Mouse (Mus musculus): ENCODE data around the gene Prrxl1. TPM values are rescaled to one million over a fixed set of nuclear protein-coding genes. Genes with fewer than 3 reads are reported as not detected.

The Prrxl1 gene
- polyA plus RNA-seq, 1 experiment from 2014 or later: 0.22 TPM

- 84% methylated on average over 6 of the region's 6 CpGs for WGBS
- no peak for ATAC-seq
- Histone ChIP-seq H3K36me3 (ENCODE audit: poor library complexity, severe bottlenecking) (no peaks in the 10 kb centered on the region), H3K27me3 (no peaks in the 10 kb centered on the region), H3K9me3 (replicated peaks) (no peaks in the 10 kb centered on the region), H3K9ac (no peak overlapping the region), H3K4me1 (no peaks in the 10 kb centered on the region; the same call in 1 of the 2 replicates), H3K4me2 (no peak overlapping the region), H3K4me3 (no peak overlapping the region), H3K27ac (no peak overlapping the region)
These were observed 33.8 kb downstream of the Prrxl1 start for GRCm38 (mm10) chr14:32632908-32633600.

- Histone ChIP-seq H3K27ac (no peak overlapping the region), H3K9me3 (replicated peaks) (no peaks in the 10 kb centered on the region), H3K36me3 (ENCODE audit: poor library complexity, severe bottlenecking) (no peaks in the 10 kb centered on the region), H3K4me3 (no peak overlapping the region), H3K4me1 (no peaks in the 10 kb centered on the region; the same call in 1 of the 2 replicates), H3K4me2 (no peak overlapping the region), H3K9ac (no peak overlapping the region), H3K27me3 (no peaks in the 10 kb centered on the region)
- WGBS: 45% methylated on average over 11 of the region's 11 CpGs
- no peak for ATAC-seq
These were observed 34.9 kb downstream of the Prrxl1 start for GRCm38 (mm10) chr14:32634015-32634682.

- no peaks in the 10 kb centered on the region for H3K27me3 ChIP-seq
- H3K27ac ChIP-seq: no peak overlapping the region
- H3K4me1 ChIP-seq: no peaks in the 10 kb centered on the region; the same call in 1 of the 2 replicates
- no peaks in the 10 kb centered on the region for H3K9me3 ChIP-seq (replicated peaks)
- no peaks in the 10 kb centered on the region for H3K36me3 ChIP-seq (ENCODE audit: poor library complexity, severe bottlenecking)
- no peak overlapping the region for H3K4me2 ChIP-seq
- WGBS: 84% methylated on average over 2 of the region's 2 CpGs
- no peak overlapping the region for H3K4me3 ChIP-seq
- H3K9ac ChIP-seq: no peak overlapping the region
- no peak for ATAC-seq
These were observed 39.3 kb downstream of the Prrxl1 start for GRCm38 (mm10) chr14:32638485-32638884.

- Histone ChIP-seq H3K9ac (no peak overlapping the region), H3K36me3 (ENCODE audit: poor library complexity, severe bottlenecking) (no peaks in the 10 kb centered on the region), H3K27me3 (no peaks in the 10 kb centered on the region), H3K4me2 (no peak overlapping the region), H3K9me3 (replicated peaks) (no peaks in the 10 kb centered on the region), H3K4me1 (no peaks in the 10 kb centered on the region), H3K27ac (no peak overlapping the region), H3K4me3 (no peak overlapping the region)
- 83% methylated on average over 9 of the region's 9 CpGs for WGBS
- ATAC-seq: no peak
These were observed 60.6 kb downstream of the Prrxl1 start for GRCm38 (mm10) chr14:32659781-32660180.

GRCm38 (mm10) chr14:32663099-32663498 is 63.9 kb downstream of the Prrxl1 start:
- Histone ChIP-seq H3K9ac (no peak overlapping the region), H3K27me3 (no peaks in the 10 kb centered on the region), H3K27ac (no peak overlapping the region), H3K4me3 (no peak overlapping the region), H3K36me3 (ENCODE audit: poor library complexity, severe bottlenecking) (no peaks in the 10 kb centered on the region), H3K4me2 (no peak overlapping the region), H3K4me1 (no peaks in the 10 kb centered on the region), H3K9me3 (replicated peaks) (no peaks in the 10 kb centered on the region)
- ATAC-seq: no peak
- 83% methylated on average over 6 of the region's 6 CpGs for WGBS

GRCm38 (mm10) chr14:32673178-32673577 is 74.0 kb downstream of the Prrxl1 start:
- no peak for ATAC-seq
- H3K9ac ChIP-seq: no peak overlapping the region

GRCm38 (mm10) chr14:32678565-32678964 is 79.4 kb downstream of the Prrxl1 start:
- Histone ChIP-seq H3K4me1 (peaks cover 13% of the 10 kb centered on the region), H3K9ac (no peak overlapping the region), H3K4me2 (no peak overlapping the region), H3K4me3 (no peak overlapping the region), H3K27me3 (no peaks in the 10 kb centered on the region), H3K36me3 (ENCODE audit: poor library complexity, severe bottlenecking) (no peaks in the 10 kb centered on the region), H3K9me3 (replicated peaks) (no peaks in the 10 kb centered on the region), H3K27ac (no peak overlapping the region)
- 73% methylated on average over 3 of the region's 3 CpGs for WGBS
- ATAC-seq: no peak

More at GRCm38 (mm10) chr14:32673178-32673577, 74.0 kb downstream of the Prrxl1 start:
- Histone ChIP-seq H3K27me3 (no peaks in the 10 kb centered on the region), H3K27ac (no peak overlapping the region), H3K4me2 (no peak overlapping the region), H3K4me1 (no peaks in the 10 kb centered on the region), H3K4me3 (no peak overlapping the region), H3K36me3 (ENCODE audit: poor library complexity, severe bottlenecking) (no peaks in the 10 kb centered on the region), H3K9me3 (replicated peaks) (no peaks in the 10 kb centered on the region)
- WGBS: 62% methylated on average over 3 of the region's 3 CpGs

GRCm38 (mm10) chr14:32681603-32682002 is 82.4 kb downstream of the Prrxl1 start:
- Histone ChIP-seq H3K4me1 (peaks cover 24% of the 10 kb centered on the region), H3K9me3 (replicated peaks) (no peaks in the 10 kb centered on the region), H3K27ac (no peak overlapping the region), H3K36me3 (ENCODE audit: poor library complexity, severe bottlenecking) (no peaks in the 10 kb centered on the region), H3K4me3 (no peak overlapping the region), H3K9ac (no peak overlapping the region), H3K27me3 (no peaks in the 10 kb centered on the region), H3K4me2 (no peak overlapping the region)
- WGBS: 15% methylated on average over 3 of the region's 3 CpGs
- ATAC-seq: peak; percentile 52; the same call in 1 of the 2 replicates

GRCm38 (mm10) chr14:32682536-32682935 is 83.3 kb downstream of the Prrxl1 start:
- 94% methylated on average over 12 of the region's 12 CpGs for WGBS
- H3K4me2 ChIP-seq: no peak overlapping the region
- no peaks in the 10 kb centered on the region for H3K36me3 ChIP-seq (ENCODE audit: poor library complexity, severe bottlenecking)
- no peaks in the 10 kb centered on the region for H3K27me3 ChIP-seq
- no peak overlapping the region for H3K9ac ChIP-seq
- peaks cover 24% of the 10 kb centered on the region for H3K4me1 ChIP-seq
- no peak for ATAC-seq
- H3K27ac ChIP-seq: no peak overlapping the region
- H3K9me3 ChIP-seq (replicated peaks): no peaks in the 10 kb centered on the region
- H3K4me3 ChIP-seq: no peak overlapping the region

GRCm38 (mm10) chr14:32683251-32683838 is 84.1 kb downstream of the Prrxl1 start:
- Histone ChIP-seq H3K9ac (no peak overlapping the region), H3K27me3 (no peaks in the 10 kb centered on the region), H3K27ac (no peak overlapping the region), H3K9me3 (replicated peaks) (no peaks in the 10 kb centered on the region), H3K36me3 (ENCODE audit: poor library complexity, severe bottlenecking) (no peaks in the 10 kb centered on the region), H3K4me2 (no peak overlapping the region), H3K4me1 (peaks cover 24% of the 10 kb centered on the region), H3K4me3 (no peak overlapping the region)
- WGBS: 74% methylated on average over 19 of the region's 19 CpGs
- ATAC-seq: 0 out of 2 replicates have a peak, but pooled peaks have one; percentile 31

- H3K9ac ChIP-seq: no peak overlapping the region
- H3K4me1 ChIP-seq: peaks cover 24% of the 10 kb centered on the region
- H3K27me3 ChIP-seq: no peaks in the 10 kb centered on the region
- H3K27ac ChIP-seq: no peak overlapping the region
- H3K4me2 ChIP-seq: peak overlapping the region; percentile 48
- no peak overlapping the region for H3K4me3 ChIP-seq
- WGBS: 34% methylated on average over 19 of the region's 19 CpGs
- H3K9me3 ChIP-seq (replicated peaks): no peaks in the 10 kb centered on the region
- no peaks in the 10 kb centered on the region for H3K36me3 ChIP-seq (ENCODE audit: poor library complexity, severe bottlenecking)
- peak; percentile 64 for ATAC-seq
These were observed 85.0 kb downstream of the Prrxl1 start for GRCm38 (mm10) chr14:32683982-32684734.

- no peak for ATAC-seq
- Histone ChIP-seq H3K27me3 (no peaks in the 10 kb centered on the region), H3K9ac (no peak overlapping the region), H3K36me3 (ENCODE audit: poor library complexity, severe bottlenecking) (no peaks in the 10 kb centered on the region), H3K9me3 (replicated peaks) (no peaks in the 10 kb centered on the region), H3K4me3 (no peak overlapping the region), H3K4me1 (peaks cover 24% of the 10 kb centered on the region), H3K27ac (no peak overlapping the region), H3K4me2 (no peak overlapping the region)
- WGBS: 93% methylated on average over 19 of the region's 19 CpGs
These were observed 85.5 kb downstream of the Prrxl1 start for GRCm38 (mm10) chr14:32684735-32685105.

Data from forebrain, embryonic 13.5 days (tissue).